Mouse (Mus musculus): ENCODE measurements around the gene Olfr1408. TPM values are rescaled to one million over a fixed set of nuclear protein-coding genes. Genes with fewer than 3 reads are reported as not detected.

Olfr1408 gene
- total RNA-seq (2015; ENCODE audit: low replicate concordance) (not detected in 2 replicates), total RNA-seq (2017; ENCODE audit: low replicate concordance) (not detected in 2 replicates)

DNA sequence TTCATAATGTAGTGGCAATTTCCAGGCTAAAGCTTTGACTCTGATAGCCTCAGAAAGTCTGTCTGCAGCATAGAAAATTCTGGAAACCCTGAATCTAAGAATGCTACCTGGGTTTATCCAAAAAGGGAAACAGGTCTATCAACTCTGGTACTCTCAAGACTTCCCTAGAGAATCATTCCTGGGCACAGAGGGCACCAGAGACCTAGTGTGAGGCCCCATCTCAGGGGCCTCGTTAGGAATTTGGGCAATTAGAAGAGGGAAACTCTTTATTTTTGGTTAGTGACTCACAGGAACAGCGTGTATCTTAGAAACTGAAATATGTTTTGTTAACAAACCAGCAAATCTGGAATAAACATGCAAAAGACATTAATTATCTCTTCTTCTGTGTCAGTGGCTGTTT, at the start of gene Olfr1408:
Olfr1408 (minus strand) TSS at position 101 of the 400 bp plus-strand sequence.
- ATAC-seq (replicated peaks; ENCODE audit: low FRiP score, poor library complexity, severe bottlenecking) = no peak

- ATAC-seq (replicated peaks; ENCODE audit: low FRiP score, poor library complexity, severe bottlenecking) = no peak
These were observed 37.1 kb upstream of the Olfr1408 start for GRCm38 (mm10) chr1:173174154-173174842.

Other genes starting within 250 kb of the Olfr1408 start
- not detected in 2 replicates for gene Apcs, start 242.3 kb downstream of the Olfr1408 start, total RNA-seq (2015; ENCODE audit: low replicate concordance)
- gene Apcs, start 242.3 kb downstream of the Olfr1408 start, total RNA-seq (2017; ENCODE audit: low replicate concordance) = not detected in 2 replicates
- gene Olfr16, start 187.0 kb downstream of the Olfr1408 start, total RNA-seq (2015; ENCODE audit: low replicate concordance) = not detected in 2 replicates
- not detected in 2 replicates for gene Olfr16, start 187.0 kb downstream of the Olfr1408 start, total RNA-seq (2017; ENCODE audit: low replicate concordance)
- not detected in 2 replicates for gene Olfr1406, start 53.3 kb upstream of the Olfr1408 start, total RNA-seq (2015; ENCODE audit: low replicate concordance)
- not detected in 2 replicates for gene Olfr1406, start 53.3 kb upstream of the Olfr1408 start, total RNA-seq (2017; ENCODE audit: low replicate concordance)
- gene Olfr218, start 60.4 kb upstream of the Olfr1408 start, total RNA-seq (2015; ENCODE audit: low replicate concordance) = not detected in 2 replicates
- not detected in 2 replicates for gene Olfr218, start 60.4 kb upstream of the Olfr1408 start, total RNA-seq (2017; ENCODE audit: low replicate concordance)
- not detected in 2 replicates for gene Olfr1404, start 75.0 kb upstream of the Olfr1408 start, total RNA-seq (2015; ENCODE audit: low replicate concordance)
- not detected in 2 replicates for gene Olfr1404, start 75.0 kb upstream of the Olfr1408 start, total RNA-seq (2017; ENCODE audit: low replicate concordance)
- gene Fcer1a, start 89.8 kb upstream of the Olfr1408 start, total RNA-seq (2015; ENCODE audit: low replicate concordance) = 8.8 and 17.1 TPM in 2 replicates
- 10.3 and 10.5 TPM in 2 replicates for gene Fcer1a, start 89.8 kb upstream of the Olfr1408 start, total RNA-seq (2017; ENCODE audit: low replicate concordance)
- not detected in 2 replicates for gene Olfr418, start 128.6 kb upstream of the Olfr1408 start, total RNA-seq (2015; ENCODE audit: low replicate concordance)
- not detected in 2 replicates for gene Olfr418, start 128.6 kb upstream of the Olfr1408 start, total RNA-seq (2017; ENCODE audit: low replicate concordance)
- gene Mptx2, start 140.4 kb upstream of the Olfr1408 start, total RNA-seq (2015; ENCODE audit: low replicate concordance) = not detected in 2 replicates
- not detected in 2 replicates for gene Mptx2, start 140.4 kb upstream of the Olfr1408 start, total RNA-seq (2017; ENCODE audit: low replicate concordance)
- gene Ackr1, start 196.4 kb upstream of the Olfr1408 start, total RNA-seq (2015; ENCODE audit: low replicate concordance) = 67.1 and 89.7 TPM in 2 replicates
- 43.2 and 60.3 TPM in 2 replicates for gene Ackr1, start 196.4 kb upstream of the Olfr1408 start, total RNA-seq (2017; ENCODE audit: low replicate concordance)
- 20.5 and 27.7 TPM in 2 replicates for gene Aim2, start 213.5 kb upstream of the Olfr1408 start, total RNA-seq (2015; ENCODE audit: low replicate concordance)
- 45.9 and 55.4 TPM in 2 replicates for gene Aim2, start 213.5 kb upstream of the Olfr1408 start, total RNA-seq (2017; ENCODE audit: low replicate concordance)
- 4.8 TPM in 1 of 2 replicates, not detected in the other for gene Cadm3, start 230.3 kb upstream of the Olfr1408 start, total RNA-seq (2015; ENCODE audit: low replicate concordance)
- 1.4 and 5.4 TPM in 2 replicates for gene Cadm3, start 230.3 kb upstream of the Olfr1408 start, total RNA-seq (2017; ENCODE audit: low replicate concordance)

All from erythroblast, adult 5-6 weeks (primary cell).